In genomic region chr2:118978064-118978463, GRCm38 (mm10) we compare ENCODE assay signal across 9 mouse cellular contexts. TPM values are rescaled to one million over a fixed set of nuclear protein-coding genes. Genes with fewer than 3 reads are reported as not detected.
DNase-seq lines count a peak whose midpoint lies in the region; ATAC-seq and TF ChIP-seq lines count a peak whose summit lies in the region.
"Had no signal": no experiment of that assay in that cellular context is flagged by ENCODE, and none has a peak within 500 bp of the region (broad histone marks: within the 10 kb centered on the region; RNA-seq: fewer than 3 reads in every experiment).

No protein-coding gene starts in this region.

- H3K4me1 ChIP-seq in intestine, postnatal 0 days (replicated peaks; ENCODE audit: control insufficient read depth, insufficient read depth, low read length): no peaks in the 10 kb centered on the region
- H3K4me1 ChIP-seq in intestine, embryonic 15.5 days (replicated peaks): 0 out of 2 replicates have a peak, but pooled peaks cover 9% of the 10 kb centered on the region
- H3K4me1 ChIP-seq in G1E (ENCODE audit: insufficient read depth, low read depth, low read length): peaks cover 37% of the 10 kb centered on the region
- peaks cover 21% of the 10 kb centered on the region for H3K4me1 ChIP-seq in limb, embryonic 10.5 days
- 0 out of 2 replicates have a peak, but pooled peaks cover 10% of the 10 kb centered on the region for H3K4me1 ChIP-seq in heart, embryonic 11.5 days (ENCODE audit: control insufficient read depth, insufficient read depth, low read length)

- DNase-seq in A20 (ENCODE audit: low read depth, low spot score) (peak; percentile 39), G1E (ENCODE audit: low spot score) (no peak)
- peak; percentile 56 for DNase-seq in limb, embryonic 10.5 days (ENCODE audit: low spot score)
- DNase-seq in right cerebral cortex, adult 18-20 months: no peak
- DNase-seq in left cerebral cortex, adult 9 months (ENCODE audit: low spot score in 2 of 2): no peak
- DNase-seq: layer of hippocampus, postnatal 36 days had no signal

- no peak overlapping the region for H3K9ac ChIP-seq in intestine, postnatal 0 days (ENCODE audit: low read depth, low read length)
- no peak overlapping the region for H3K9ac ChIP-seq in intestine, embryonic 15.5 days
- H3K9ac ChIP-seq in heart, embryonic 11.5 days (ENCODE audit: low read depth, low read length): no peak overlapping the region

- H3K27me3 ChIP-seq in intestine, postnatal 0 days (replicated peaks; ENCODE audit: control insufficient read depth, insufficient read depth, low read length): peaks cover 36% of the 10 kb centered on the region
- peaks cover 24% of the 10 kb centered on the region; the same call in 1 of the 2 replicates for H3K27me3 ChIP-seq in intestine, embryonic 15.5 days (replicated peaks)
- H3K27me3 ChIP-seq in G1E (ENCODE audit: insufficient read depth, low read length): peaks cover 11% of the 10 kb centered on the region
- peaks cover 66% of the 10 kb centered on the region for H3K27me3 ChIP-seq in limb, embryonic 10.5 days (ENCODE audit: low read depth, poor library complexity, severe bottlenecking)
- peaks cover 23% of the 10 kb centered on the region for H3K27me3 ChIP-seq in heart, embryonic 11.5 days (ENCODE audit: control insufficient read depth, insufficient read depth, low read length)

- H3K4me2 ChIP-seq in intestine, postnatal 0 days (replicated peaks; ENCODE audit: low read depth): no peak overlapping the region
- H3K4me2 ChIP-seq in intestine, embryonic 15.5 days (replicated peaks): no peak overlapping the region
- no peak overlapping the region for H3K4me2 ChIP-seq in heart, embryonic 11.5 days

- no peaks in the 10 kb centered on the region for H3K36me3 ChIP-seq in intestine, postnatal 0 days (ENCODE audit: control insufficient read depth, insufficient read depth)
- no peaks in the 10 kb centered on the region for H3K36me3 ChIP-seq in intestine, embryonic 15.5 days
- H3K36me3 ChIP-seq in G1E (replicated peaks): no peaks in the 10 kb centered on the region
- no peaks in the 10 kb centered on the region for H3K36me3 ChIP-seq in limb, embryonic 10.5 days
- H3K36me3 ChIP-seq in heart, embryonic 11.5 days (ENCODE audit: control insufficient read depth, insufficient read depth, low read length): no peaks in the 10 kb centered on the region

- WGBS in intestine, postnatal 0 days: 40% methylated on average over 6 of the region's 6 CpGs
- 25% methylated on average over 6 of the region's 6 CpGs for WGBS in intestine, embryonic 15.5 days
- WGBS in limb, embryonic 10.5 days: 30% methylated on average over 6 of the region's 6 CpGs
- WGBS in heart, embryonic 11.5 days (ENCODE audit: insufficient replicate concordance): 20% methylated on average over 6 of the region's 6 CpGs

- H3K9me3 ChIP-seq in intestine, postnatal 0 days (ENCODE audit: control insufficient read depth): no peaks in the 10 kb centered on the region
- no peaks in the 10 kb centered on the region for H3K9me3 ChIP-seq in intestine, embryonic 15.5 days
- no peaks in the 10 kb centered on the region for H3K9me3 ChIP-seq in G1E (replicated peaks)
- H3K9me3 ChIP-seq in limb, embryonic 10.5 days (replicated peaks): no peaks in the 10 kb centered on the region
- H3K9me3 ChIP-seq in heart, embryonic 11.5 days (replicated peaks; ENCODE audit: control insufficient read depth, low read length): no peaks in the 10 kb centered on the region

- H3K4me3 ChIP-seq in intestine, postnatal 0 days (ENCODE audit: low read depth, low read length): no peak overlapping the region
- no peak overlapping the region for H3K4me3 ChIP-seq in intestine, embryonic 15.5 days (replicated peaks)
- H3K4me3 ChIP-seq in G1E (ENCODE audit: low read depth, low read length): no peak overlapping the region
- no peak overlapping the region for H3K4me3 ChIP-seq in limb, embryonic 10.5 days
- no peak overlapping the region for H3K4me3 ChIP-seq in heart, embryonic 11.5 days (ENCODE audit: low read depth, low read length)

- H3K27ac ChIP-seq in intestine, postnatal 0 days (ENCODE audit: low read depth, low read length): no peak overlapping the region
- no peak overlapping the region for H3K27ac ChIP-seq in intestine, embryonic 15.5 days
- H3K27ac ChIP-seq in limb, embryonic 10.5 days: no peak overlapping the region
- H3K27ac ChIP-seq in heart, embryonic 11.5 days (ENCODE audit: low read depth, low read length): no peak overlapping the region

- peak; percentile 41 for TF ChIP-seq CTCF in intestine, postnatal 0 days (IDR thresholded peaks at IDR 0.05; ENCODE audit: low read depth)
- 0 out of 2 replicates have a peak, but pooled peaks have one; percentile 15 for TF ChIP-seq CTCF in G1E (IDR thresholded peaks at IDR 0.05; ENCODE audit: low read depth, low read length)

- no peak for ATAC-seq in intestine, postnatal 0 days
- no peak for ATAC-seq in intestine, embryonic 15.5 days
- ATAC-seq in G1E (ENCODE audit: extremely low read depth, insufficient number of reproducible peaks, low FRiP score, poor library complexity, severe bottlenecking): no peak
- no peak for ATAC-seq in heart, embryonic 11.5 days (replicated peaks; ENCODE audit: insufficient number of reproducible peaks, low FRiP score, low TSS enrichment)

RNA-seq across cellular contexts. Expression of gene Ccdc32, which starts 51.1 kb away (rescaled TPM):
- polyA plus RNA-seq in intestine, postnatal 0 days (2015; fragmentation: Nextera tagmentation; extraction: Ambion mirVana): 55.9 and 59.5 TPM in 2 replicates
- polyA plus RNA-seq in intestine, embryonic 15.5 days (2015; fragmentation: Nextera tagmentation; extraction: Ambion mirVana): 30.4 and 30.6 TPM in 2 replicates
- 18.5 and 27.3 TPM in 2 replicates for total RNA-seq in G1E (2014; fragmentation: Nextera tagmentation)
- 28.1 and 33.0 TPM in 2 replicates for total RNA-seq in G1E (2017)
- 13.7 and 20.1 TPM in 2 replicates for polyA plus RNA-seq in G1E (2012)
- polyA plus RNA-seq in limb, embryonic 10.5 days (2016; fragmentation: Nextera tagmentation; extraction: Ambion mirVana): 18.2 and 19.7 TPM in 2 replicates
- polyA plus RNA-seq in heart, embryonic 11.5 days (2014; fragmentation: Nextera tagmentation; extraction: Ambion mirVana): 16.4 and 17.1 TPM in 2 replicates

RNA-seq across cellular contexts. Expression of gene Chst14, which starts 51.8 kb away (rescaled TPM):
- 6.7 and 7.4 TPM in 2 replicates for polyA plus RNA-seq in intestine, postnatal 0 days (2015; fragmentation: Nextera tagmentation; extraction: Ambion mirVana)
- 21.0 and 21.3 TPM in 2 replicates for polyA plus RNA-seq in intestine, embryonic 15.5 days (2015; fragmentation: Nextera tagmentation; extraction: Ambion mirVana)
- total RNA-seq in G1E (2014; fragmentation: Nextera tagmentation) (2.5 and 4.3 TPM in 2 replicates), G1E (2017) (1.2 and 1.3 TPM in 2 replicates)
- 4.9 and 7.0 TPM in 2 replicates for polyA plus RNA-seq in G1E (2012)
- 26.2 and 30.3 TPM in 2 replicates for polyA plus RNA-seq in limb, embryonic 10.5 days (2016; fragmentation: Nextera tagmentation; extraction: Ambion mirVana)
- polyA plus RNA-seq in heart, embryonic 11.5 days (2014; fragmentation: Nextera tagmentation; extraction: Ambion mirVana): 19.6 and 22.3 TPM in 2 replicates

RNA-seq across cellular contexts. Expression of gene Rpusd2, which starts 56.5 kb away (rescaled TPM):
- polyA plus RNA-seq in intestine, postnatal 0 days (2015; fragmentation: Nextera tagmentation; extraction: Ambion mirVana): 1.2 and 1.5 TPM in 2 replicates
- 4.8 and 4.9 TPM in 2 replicates for polyA plus RNA-seq in intestine, embryonic 15.5 days (2015; fragmentation: Nextera tagmentation; extraction: Ambion mirVana)
- total RNA-seq in G1E (2014; fragmentation: Nextera tagmentation) (24.8 and 26.7 TPM in 2 replicates), G1E (2017) (15.4 and 18.5 TPM in 2 replicates)
- 7.6 and 8.3 TPM in 2 replicates for polyA plus RNA-seq in G1E (2012)
- 6.9 and 8.8 TPM in 2 replicates for polyA plus RNA-seq in limb, embryonic 10.5 days (2016; fragmentation: Nextera tagmentation; extraction: Ambion mirVana)
- polyA plus RNA-seq in heart, embryonic 11.5 days (2014; fragmentation: Nextera tagmentation; extraction: Ambion mirVana): 4.0 and 4.8 TPM in 2 replicates

Comparison
In these comparisons a context has a peak if more than half of its experiments do, and no peak if none do; other contexts are left out.
1. DNase-seq: peak in A20 (single experiment) and limb, embryonic 10.5 days (single experiment); none in G1E (single experiment), right cerebral cortex, adult 18-20 months (single experiment) and left cerebral cortex, adult 9 months (0 of 2).